10 mouse cellular contexts compared by ENCODE assay signal in genomic region chr1:54983339-54983738, GRCm38 (mm10). TPM values are rescaled to one million over a fixed set of nuclear protein-coding genes. Genes with fewer than 3 reads are reported as not detected.
A peak's percentile ranks its signal among the peaks of the same experiment; 100 is the strongest.
DNase-seq lines count a peak whose midpoint lies in the region; ATAC-seq and TF ChIP-seq lines count a peak whose summit lies in the region.
"Had no signal": no experiment of that assay in that cellular context is flagged by ENCODE, and none has a peak within 500 bp of the region (broad histone marks: within the 10 kb centered on the region; RNA-seq: fewer than 3 reads in every experiment).

No protein-coding gene starts in this region.

- no peaks in the 10 kb centered on the region for H3K27me3 ChIP-seq in limb, embryonic 14.5 days (ENCODE audit: control insufficient read depth, insufficient read depth, low read length)
- H3K27me3 ChIP-seq in limb, embryonic 10.5 days (ENCODE audit: low read depth, poor library complexity, severe bottlenecking) = no peaks in the 10 kb centered on the region

- H3K36me3 ChIP-seq in limb, embryonic 14.5 days (ENCODE audit: control insufficient read depth, insufficient read depth, low read length) = peaks cover 36% of the 10 kb centered on the region
- H3K36me3 ChIP-seq in limb, embryonic 10.5 days = peaks cover 52% of the 10 kb centered on the region

- ATAC-seq in limb, embryonic 14.5 days (ENCODE audit: low FRiP score, low read depth) = no peak

- H3K27ac ChIP-seq in limb, embryonic 14.5 days (replicated peaks; ENCODE audit: low read depth, low read length) = no peak overlapping the region
- H3K27ac ChIP-seq in limb, embryonic 10.5 days = no peak overlapping the region

- no peaks in the 10 kb centered on the region for H3K9me3 ChIP-seq in limb, embryonic 14.5 days (ENCODE audit: control insufficient read depth, low read length)
- H3K9me3 ChIP-seq in limb, embryonic 10.5 days (replicated peaks) = no peaks in the 10 kb centered on the region

- H3K4me3 ChIP-seq in limb, embryonic 14.5 days (replicated peaks; ENCODE audit: low read length) = no peak overlapping the region
- H3K4me3 ChIP-seq in limb, embryonic 10.5 days = no peak overlapping the region
- H3K4me3 ChIP-seq: erythroblast, embryonic 14.5 days had no signal

- H3K4me2 ChIP-seq in limb, embryonic 14.5 days (replicated peaks; ENCODE audit: low read depth, low read length, severe bottlenecking) = no peak overlapping the region

- no peak overlapping the region for H3K9ac ChIP-seq in limb, embryonic 14.5 days (ENCODE audit: low read depth, low read length, severe bottlenecking)

- no peak for TF ChIP-seq POLR2A in limb, embryonic 14.5 days (IDR thresholded peaks at IDR 0.05; ENCODE audit: borderline replicate concordance, extremely low read depth, insufficient read depth, insufficient read length)

- WGBS in limb, embryonic 14.5 days = 64% methylated on average over 3 of the region's 3 CpGs
- WGBS in limb, embryonic 10.5 days = 67% methylated on average over 3 of the region's 3 CpGs

- H3K4me1 ChIP-seq in limb, embryonic 14.5 days (ENCODE audit: control insufficient read depth, insufficient read depth, low read length) = no peaks in the 10 kb centered on the region
- no peaks in the 10 kb centered on the region for H3K4me1 ChIP-seq in limb, embryonic 10.5 days

- DNase-seq in embryo, embryonic 11 days = peak; percentile 45
- no peak for DNase-seq in embryo, embryonic 9.5 days (ENCODE audit: extremely low spot score)
- peak; percentile 17 for DNase-seq in limb, embryonic 14.5 days (ENCODE audit: low spot score)
- DNase-seq in limb, embryonic 10.5 days (ENCODE audit: low spot score) = no peak
- peak; percentile 39 for DNase-seq in adrenal gland, adult 8-10 months
- DNase-seq in layer of hippocampus, adult 9-11 months = peak; percentile 30
- DNase-seq in natural killer cell, adult 2 months (ENCODE audit: low spot score in 2 of 2) = no peak
- DNase-seq in urinary bladder, adult 18-20 months (ENCODE audit: low spot score in 2 of 2) = no peak
- DNase-seq: left cerebral cortex, postnatal 4 days had no signal

RNA-seq across cellular contexts. Expression of gene Sf3b1, which starts 43.9 kb away (rescaled TPM):
- 181 and 211 TPM in 2 replicates for polyA plus RNA-seq in limb, embryonic 14.5 days (2012; rRNA removed)
- 313 and 324 TPM in 2 replicates for polyA plus RNA-seq in limb, embryonic 14.5 days (2014; fragmentation: Nextera tagmentation; extraction: Ambion mirVana)
- polyA plus RNA-seq in limb, embryonic 10.5 days (2016; fragmentation: Nextera tagmentation; extraction: Ambion mirVana) = 246 and 282 TPM in 2 replicates
- total RNA-seq in adrenal gland, adult 8-10 months (2022) = 100 to 1,000 TPM; 120 to 217 (median 165) TPM

RNA-seq across cellular contexts. Expression of gene Ankrd44, which starts 57.2 kb away (rescaled TPM):
- polyA plus RNA-seq in limb, embryonic 14.5 days (2012; rRNA removed) = 38.8 and 43.8 TPM in 2 replicates
- polyA plus RNA-seq in limb, embryonic 14.5 days (2014; fragmentation: Nextera tagmentation; extraction: Ambion mirVana) = 23.5 and 27.7 TPM in 2 replicates
- 20.1 and 23.7 TPM in 2 replicates for polyA plus RNA-seq in limb, embryonic 10.5 days (2016; fragmentation: Nextera tagmentation; extraction: Ambion mirVana)
- 10 to 100 TPM; 11.6 to 30.3 (median 23.4) TPM for total RNA-seq in adrenal gland, adult 8-10 months (2022)

Comparison
In these comparisons a context has a peak if more than half of its experiments do, and no peak if none do; other contexts are left out.
1. DNase-seq: peak in embryo, embryonic 11 days (single experiment), limb, embryonic 14.5 days (single experiment), adrenal gland, adult 8-10 months (single experiment) and layer of hippocampus, adult 9-11 months (single experiment); none in embryo, embryonic 9.5 days (single experiment), limb, embryonic 10.5 days (single experiment), natural killer cell, adult 2 months (0 of 2) and urinary bladder, adult 18-20 months (0 of 2).